Mouse (Mus musculus) erythroblast, embryonic 14.5 days (primary cell): ENCODE measurements around the gene Mfn2. TPM values are rescaled to one million over a fixed set of nuclear protein-coding genes. Genes with fewer than 3 reads are reported as not detected.

Experiments used
- H3K27me3 ChIP-seq: 2 replicates; pipeline ENCODE4 v1.6.1; 2012; ENCODE audit warnings: inconsistent platforms; ENCODE audit not compliant: control insufficient read depth
- H3K36me3 ChIP-seq: 2 replicates; pipeline ENCODE4 v1.6.1; 2012; ENCODE audit warnings: mild to moderate bottlenecking, inconsistent platforms; ENCODE audit not compliant: control insufficient read depth
- H3K4me1 ChIP-seq: 2 replicates; pipeline ENCODE4 v1.6.1; 2012; ENCODE audit warnings: inconsistent platforms; ENCODE audit not compliant: control insufficient read depth
- H3K4me3 ChIP-seq: replicated peaks from 2 replicates; pipeline ENCODE3; 2012; ENCODE audit warnings: moderate library complexity, mild to moderate bottlenecking, inconsistent platforms
- H3K9me3 ChIP-seq: 2 replicates; pipeline ENCODE4 v1.6.1; 2012; ENCODE audit warnings: low read length, inconsistent platforms, mixed read lengths; ENCODE audit not compliant: control insufficient read depth
- GATA1 ChIP-seq: IDR thresholded peaks from 2 replicates; pipeline ENCODE4 v1.6.1; 2012; ENCODE audit warnings: low read length, inconsistent platforms, mixed read lengths
- TAL1 ChIP-seq: IDR thresholded peaks from 3 replicates; pipeline ENCODE4 v1.6.1; 2012; ENCODE audit warnings: low read length, inconsistent platforms, mixed read lengths
- polyA plus RNA-seq: library from polyadenylated mRNA; stranded (reverse); fragments of >175 nt; gene quantifications from 2 replicates; pipeline ENCODE4 v1.2.3, GENCODE M21; 2012

Mfn2 gene
- polyA plus RNA-seq, 1 experiment: 0.89 TPM

- H3K9me3 ChIP-seq: no peaks in the 10 kb centered on the region
- TF ChIP-seq TAL1: no peak
- no peak for TF ChIP-seq GATA1
- H3K27me3 ChIP-seq: peaks cover 33% of the 10 kb centered on the region
- H3K36me3 ChIP-seq: peaks cover 5% of the 10 kb centered on the region
- H3K4me1 ChIP-seq: peaks cover 37% of the 10 kb centered on the region
- H3K4me3 ChIP-seq: no peak overlapping the region
Observed at GRCm38 (mm10) chr4:147937486-147937885, 33.0 kb upstream of the Mfn2 start.

GRCm38 (mm10) chr4:147937021-147937420 lies 32.5 kb upstream of the Mfn2 start:
- H3K9me3 ChIP-seq: no peaks in the 10 kb centered on the region
- H3K36me3 ChIP-seq: peaks cover 4% of the 10 kb centered on the region
- TF ChIP-seq GATA1: no peak
- peaks cover 33% of the 10 kb centered on the region for H3K27me3 ChIP-seq
- peak overlapping the region; percentile 69 for H3K4me3 ChIP-seq
- peaks cover 32% of the 10 kb centered on the region for H3K4me1 ChIP-seq

GRCm38 (mm10) chr4:147936331-147936954 lies 31.9 kb upstream of the Mfn2 start, which contains the start of gene Plod1:
Plod1 (minus strand) TSS chr4:147936767.
- no peak for TF ChIP-seq TAL1
- no peak for TF ChIP-seq GATA1
- Histone ChIP-seq H3K4me1 (peaks cover 26% of the 10 kb centered on the region), H3K36me3 (no peaks in the 10 kb centered on the region; the same call in 1 of the 2 replicates), H3K27me3 (peaks cover 33% of the 10 kb centered on the region), H3K9me3 (no peaks in the 10 kb centered on the region), H3K4me3 (peak within 1 kb of the TSS; percentile 69)

GRCm38 (mm10) chr4:147935904-147936303 lies 31.4 kb upstream of the Mfn2 start:
- Histone ChIP-seq H3K4me3 (peak overlapping the region; percentile 69), H3K36me3 (no peaks in the 10 kb centered on the region; the same call in 1 of the 2 replicates), H3K9me3 (no peaks in the 10 kb centered on the region), H3K4me1 (peaks cover 22% of the 10 kb centered on the region), H3K27me3 (peaks cover 33% of the 10 kb centered on the region)
- TF ChIP-seq TAL1 (no peak), GATA1 (no peak)

GRCm38 (mm10) chr4:147934611-147935010 lies 30.1 kb upstream of the Mfn2 start:
- no peaks in the 10 kb centered on the region for H3K9me3 ChIP-seq
- peaks cover 33% of the 10 kb centered on the region for H3K27me3 ChIP-seq
- TF ChIP-seq TAL1 (no peak), GATA1 (no peak)
- no peak overlapping the region for H3K4me3 ChIP-seq
- no peaks in the 10 kb centered on the region; the same call in 1 of the 2 replicates for H3K36me3 ChIP-seq
- H3K4me1 ChIP-seq: peaks cover 16% of the 10 kb centered on the region

GRCm38 (mm10) chr4:147934134-147934533 lies 29.6 kb upstream of the Mfn2 start:
- Histone ChIP-seq H3K27me3 (peaks cover 33% of the 10 kb centered on the region), H3K4me1 (peaks cover 16% of the 10 kb centered on the region), H3K4me3 (no peak overlapping the region), H3K9me3 (no peaks in the 10 kb centered on the region), H3K36me3 (no peaks in the 10 kb centered on the region; the same call in 1 of the 2 replicates)
- TF ChIP-seq TAL1 (no peak), GATA1 (no peak)

GRCm38 (mm10) chr4:147930946-147931345 lies 26.4 kb upstream of the Mfn2 start:
- peaks cover 2% of the 10 kb centered on the region for H3K4me1 ChIP-seq
- H3K9me3 ChIP-seq: no peaks in the 10 kb centered on the region
- peaks cover 1% of the 10 kb centered on the region; the same call in 1 of the 2 replicates for H3K36me3 ChIP-seq
- H3K4me3 ChIP-seq: no peak overlapping the region
- TF ChIP-seq TAL1: no peak
- peaks cover 7% of the 10 kb centered on the region for H3K27me3 ChIP-seq

GRCm38 (mm10) chr4:147928540-147928939 lies 24.0 kb upstream of the Mfn2 start:
- H3K9me3 ChIP-seq: no peaks in the 10 kb centered on the region
- no peaks in the 10 kb centered on the region for H3K27me3 ChIP-seq
- H3K4me1 ChIP-seq: no peaks in the 10 kb centered on the region; the same call in none of the 2 replicates
- peaks cover 4% of the 10 kb centered on the region; the same call in 1 of the 2 replicates for H3K36me3 ChIP-seq
- no peak overlapping the region for H3K4me3 ChIP-seq
- TF ChIP-seq GATA1: no peak
- TF ChIP-seq TAL1: no peak

GRCm38 (mm10) chr4:147928136-147928535 lies 23.6 kb upstream of the Mfn2 start:
- Histone ChIP-seq H3K4me3 (no peak overlapping the region), H3K4me1 (no peaks in the 10 kb centered on the region; the same call in none of the 2 replicates), H3K27me3 (no peaks in the 10 kb centered on the region), H3K36me3 (peaks cover 4% of the 10 kb centered on the region; the same call in 1 of the 2 replicates), H3K9me3 (no peaks in the 10 kb centered on the region)
- TF ChIP-seq TAL1: no peak
- no peak for TF ChIP-seq GATA1
